Comparison of ENCODE assay signal across 7 mouse cellular contexts in genomic region chr2:29054991-29055390, GRCm38 (mm10). TPM values are rescaled to one million over a fixed set of nuclear protein-coding genes. Genes with fewer than 3 reads are reported as not detected.
DNase-seq lines count a peak whose midpoint lies in the region; ATAC-seq and TF ChIP-seq lines count a peak whose summit lies in the region.

Gene Cfap77, minus strand, starts transcription at chr2:29055066.

- in situ Hi-C loops in CH12.LX (cut with MboI; ENCODE audit: low pct_ligation_motif_present, low pct_unique_long_range_greater_than_20kb, low sequenced_read_pairs): loop anchor here (5.0 kb wide), 2 partner anchors 133 to 303 kb away; no protein-coding TSS in a partner anchor

- no peak for TF ChIP-seq CTCF in CH12.LX (conservative IDR thresholded peaks at IDR 0.05 in 1 of 2, IDR thresholded peaks at IDR 0.05 in 1 of 2; ENCODE audit: low read depth in 2 of 2, low read length in 2 of 2)
- TF ChIP-seq CTCF in left cerebral cortex, adult 2 months (IDR thresholded peaks at IDR 0.05): no peak

- no peaks in the 10 kb centered on the region for H3K36me3 ChIP-seq in CH12.LX (replicated peaks in 1 of 2; ENCODE audit: control insufficient read depth in 1 of 2, insufficient read depth in 1 of 2, low read length in 1 of 2)

- peak within 1 kb of the TSS; percentile 75 for H3K4me2 ChIP-seq in CH12.LX (ENCODE audit: insufficient read depth, low read depth, poor library complexity, severe bottlenecking)

- no peaks in the 10 kb centered on the region for H3K79me2 ChIP-seq in CH12.LX (replicated peaks; ENCODE audit: control insufficient read depth, extremely low read depth, insufficient read depth, poor library complexity, severe bottlenecking)

- intact Hi-C loops in left cerebral cortex, adult 2 months (cut with DNase I): loop anchor here (5.0 to 10.0 kb wide), 2 partner anchors 78 to 470 kb away; partner anchors contain the start of gene Gtf3c5

- peaks cover 19% of the 10 kb centered on the region for H3K27me3 ChIP-seq in CH12.LX (replicated peaks)

- peaks cover 4 to 32% of the 10 kb centered on the region in 2 experiments; a peak in 3 of 4 replicates for H3K4me1 ChIP-seq in CH12.LX (ENCODE audit: control insufficient read depth in 1 of 2, insufficient read depth in 2 of 2)

- dilution Hi-C loops in CH12.LX (cut with MboI; ENCODE audit: extremely low pct_ligation_motif_present, extremely low pct_unique_long_range_greater_than_20kb, low sequenced_read_pairs): no loop called here

- peak within 1 kb of the TSS; percentile 26 to 56 (median 43) for H3K4me3 ChIP-seq in CH12.LX (replicated peaks in 1 of 3; ENCODE audit: low read depth in 2 of 3, low read length in 2 of 3, poor library complexity in 1 of 3)
- H3K4me3 ChIP-seq in left cerebral cortex, adult 2 months: peak within 1 kb of the TSS; percentile 39

- TF ChIP-seq RAD21 in CH12.LX (IDR thresholded peaks at IDR 0.05; ENCODE audit: low read depth, low read length): no peak

- peak within 1 kb of the TSS; percentile 30 for H3K9ac ChIP-seq in CH12.LX (ENCODE audit: insufficient read depth, low read depth)

- no peak for TF ChIP-seq EP300 in CH12.LX (IDR thresholded peaks at IDR 0.05; ENCODE audit: low read length)

- no peak for TF ChIP-seq POLR2A in CH12.LX (IDR thresholded peaks at IDR 0.05; ENCODE audit: low read depth, low read length)

- no peaks in the 10 kb centered on the region for H3K9me3 ChIP-seq in CH12.LX (replicated peaks; ENCODE audit: low read length)

- H3K27ac ChIP-seq in CH12.LX (ENCODE audit: insufficient read depth, low read depth): no peak within 1 kb of the TSS
- no peak within 1 kb of the TSS for H3K27ac ChIP-seq in left cerebral cortex, adult 2 months

- DNase-seq in CH12.LX (ENCODE audit: extremely low read depth): peak; percentile 86
- peak; percentile 63 for DNase-seq in adipocyte (ENCODE audit: low spot score)
- DNase-seq in heart, postnatal 4 days: peak; percentile 47
- DNase-seq in left cerebral cortex, adult 2 months (ENCODE audit: extremely low spot score in 1 of 2, low spot score in 2 of 2): peak; percentile 34 to 40
- peak; percentile 44 for DNase-seq in right cerebral cortex, postnatal 14 days

- 0 out of 2 replicates have a peak, but pooled peaks have one; percentile 33 for ATAC-seq in erythroid progenitor cell, adult 5-6 weeks (replicated peaks; ENCODE audit: low FRiP score, poor library complexity, severe bottlenecking)
- peak; percentile 73 for ATAC-seq in megakaryocyte, adult 5-6 weeks (ENCODE audit: poor library complexity, severe bottlenecking)

TF ChIP-seq in CH12.LX, 34 proteins besides CTCF, POLR2A, EP300 and RAD21:
- no peak for TF ChIP-seq MYC (IDR thresholded peaks at IDR 0.05; ENCODE audit: low read depth, low read length)
- TF ChIP-seq GABPA (IDR thresholded peaks at IDR 0.05; ENCODE audit: insufficient replicate concordance, low read depth, low read length): no peak
- peak; percentile 82 for TF ChIP-seq ELF1 (IDR thresholded peaks at IDR 0.05; ENCODE audit: low read depth, low read length)
- TF ChIP-seq MXI1 (IDR thresholded peaks at IDR 0.05; ENCODE audit: low read depth, low read length): peak; percentile 94
- no peak; the same call in 1 of the 2 replicates for TF ChIP-seq TCF12 (IDR thresholded peaks at IDR 0.05; ENCODE audit: low read depth, low read length)
- TF ChIP-seq USF1 (IDR thresholded peaks at IDR 0.05; ENCODE audit: low read depth, low read length): no peak
- no peak for TF ChIP-seq SMC3 (IDR thresholded peaks at IDR 0.05; ENCODE audit: low read depth, low read length)
- no peak for TF ChIP-seq PAX5 (IDR thresholded peaks at IDR 0.05; ENCODE audit: low read length)
- TF ChIP-seq CHD1 (IDR thresholded peaks at IDR 0.05; ENCODE audit: low read depth, low read length): peak; percentile 99
- peak; percentile 48; the same call in 1 of the 2 replicates for TF ChIP-seq E2F4 (IDR thresholded peaks at IDR 0.05; ENCODE audit: insufficient replicate concordance, low read depth, low read length)
- peak; percentile 50 for TF ChIP-seq HCFC1 (IDR thresholded peaks at IDR 0.05; ENCODE audit: low read depth, low read length)
- peak; percentile 99 for TF ChIP-seq SIN3A (IDR thresholded peaks at IDR 0.05; ENCODE audit: low read length)
- TF ChIP-seq MAFK (IDR thresholded peaks at IDR 0.05; ENCODE audit: insufficient replicate concordance, low read length): no peak
- no peak for TF ChIP-seq BHLHE40 (IDR thresholded peaks at IDR 0.05; ENCODE audit: low read depth, low read length)
- 0 out of 2 replicates have a peak, but pooled peaks have one; percentile 18 for TF ChIP-seq MEF2A (IDR thresholded peaks at IDR 0.05; ENCODE audit: borderline replicate concordance, low read depth, low read length)
TF ChIP-seq in CH12.LX: peak in this region for 7.

RNA-seq across cellular contexts. Expression of gene Cfap77, which starts in this region (rescaled TPM):
- 0.25 TPM in 2 replicates for total RNA-seq in CH12.LX (2012; rRNA removed)
- total RNA-seq in CH12.LX (2014; rRNA removed): 0.35 TPM in 1 of 2 replicates, not detected in the other
- polyA plus RNA-seq in CH12.LX (2012; ENCODE audit: insufficient read length, low read depth): 0.34 and 0.47 TPM in 2 replicates
- total RNA-seq in erythroid progenitor cell, adult 5-6 weeks (2015; ENCODE audit: low replicate concordance): not detected in 2 replicates
- total RNA-seq in erythroid progenitor cell, adult 5-6 weeks (2017; ENCODE audit: low replicate concordance): not detected in 2 replicates
- under 1 TPM in 1 of 2 experiments, not detected in 1; 0.27 TPM for total RNA-seq in heart, postnatal 4 days (2021)
- under 1 TPM in 1 of 2 experiments, not detected in 1; 0.47 TPM for total RNA-seq in left cerebral cortex, adult 2 months (2021)
- 0.32 TPM in 1 of 2 replicates, not detected in the other for total RNA-seq in megakaryocyte, adult 5-6 weeks (2015)
- total RNA-seq in megakaryocyte, adult 5-6 weeks (2017): not detected in 2 replicates

Comparison
In these comparisons a context has a peak if more than half of its experiments do, and no peak if none do; other contexts are left out.
1. Peak in DNase-seq, H3K4me3 ChIP-seq, H3K9ac ChIP-seq and H3K4me2 ChIP-seq in CH12.LX; RNA of the gene not detected or under 1 TPM.
2. Peak in ATAC-seq in erythroid progenitor cell, adult 5-6 weeks; RNA of the gene not detected or under 1 TPM.
3. Peak in DNase-seq in heart, postnatal 4 days; RNA of the gene not detected or under 1 TPM.
4. Peak in DNase-seq and H3K4me3 ChIP-seq in left cerebral cortex, adult 2 months; RNA of the gene not detected or under 1 TPM.
5. Peak in ATAC-seq in megakaryocyte, adult 5-6 weeks; RNA of the gene not detected or under 1 TPM.